Mouse (Mus musculus): ENCODE data around the gene Lenep. TPM values are rescaled to one million over a fixed set of nuclear protein-coding genes. Genes with fewer than 3 reads are reported as not detected.
A peak's percentile ranks its signal among the peaks of the same experiment; 100 is the strongest.

Lenep gene
- polyA plus RNA-seq, 1 experiment from 2014 or later = not detected

DNA sequence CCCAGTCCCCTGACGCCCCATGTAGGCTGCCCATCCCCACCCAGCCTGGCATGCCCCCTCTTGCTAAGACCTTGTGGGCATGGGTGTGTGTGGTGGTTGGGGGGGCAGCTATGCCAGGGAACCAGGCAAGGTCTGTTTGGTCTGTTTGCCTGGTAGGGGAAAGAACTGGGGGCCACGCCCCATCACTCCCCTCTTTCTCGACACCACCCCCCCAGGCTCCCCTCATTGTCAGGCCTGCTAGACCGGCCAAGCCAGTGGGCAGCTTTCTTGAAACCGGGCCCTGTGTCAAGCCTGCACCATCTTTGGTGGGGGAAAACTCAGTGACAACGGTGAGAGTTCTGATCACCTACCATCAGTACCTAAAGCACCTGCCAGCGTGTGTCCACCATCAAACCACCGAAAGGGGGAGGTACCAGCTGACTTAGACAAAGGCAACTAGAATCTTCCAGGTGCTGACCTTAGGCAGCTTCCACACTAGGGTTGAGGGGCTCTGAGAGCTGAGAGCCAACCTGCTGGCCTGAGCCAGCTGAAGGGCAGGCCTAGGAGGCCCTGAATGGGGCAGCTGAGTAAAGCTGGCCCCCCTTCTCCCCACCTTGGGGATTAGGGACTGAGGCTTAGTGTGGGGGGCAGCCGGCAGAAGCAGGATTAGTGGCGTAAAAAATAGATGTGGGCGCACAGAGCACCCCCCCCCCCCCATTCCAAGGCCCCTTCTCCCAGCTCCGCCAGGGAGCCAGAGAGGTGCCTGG lies 18.1 kb downstream of the Lenep start:
- H3K9ac ChIP-seq (ENCODE audit: low read depth, low read length) = no peak overlapping the region
- H3K4me3 ChIP-seq (ENCODE audit: low read depth, low read length) = 0 out of 2 replicates have a peak overlapping the region, but pooled peaks have one; percentile 43
- H3K4me2 ChIP-seq (ENCODE audit: low read depth, low read length) = peak overlapping the region; percentile 26; the same call in 1 of the 2 replicates
- H3K36me3 ChIP-seq (ENCODE audit: control insufficient read depth, insufficient read depth) = no peaks in the 10 kb centered on the region
- peaks cover 18% of the 10 kb centered on the region for H3K4me1 ChIP-seq (ENCODE audit: control insufficient read depth, low read depth, low read length)
- no peak overlapping the region for H3K27ac ChIP-seq (ENCODE audit: low read length)
- no peaks in the 10 kb centered on the region for H3K9me3 ChIP-seq (replicated peaks; ENCODE audit: control insufficient read depth, low read length)
- no peaks in the 10 kb centered on the region for H3K27me3 ChIP-seq (ENCODE audit: control insufficient read depth, insufficient read depth, low read depth, low read length)
- no peak for ATAC-seq (ENCODE audit: low read depth)
- 69% methylated on average over 12 of the region's 12 CpGs for WGBS (ENCODE audit: insufficient replicate concordance)

DNA sequence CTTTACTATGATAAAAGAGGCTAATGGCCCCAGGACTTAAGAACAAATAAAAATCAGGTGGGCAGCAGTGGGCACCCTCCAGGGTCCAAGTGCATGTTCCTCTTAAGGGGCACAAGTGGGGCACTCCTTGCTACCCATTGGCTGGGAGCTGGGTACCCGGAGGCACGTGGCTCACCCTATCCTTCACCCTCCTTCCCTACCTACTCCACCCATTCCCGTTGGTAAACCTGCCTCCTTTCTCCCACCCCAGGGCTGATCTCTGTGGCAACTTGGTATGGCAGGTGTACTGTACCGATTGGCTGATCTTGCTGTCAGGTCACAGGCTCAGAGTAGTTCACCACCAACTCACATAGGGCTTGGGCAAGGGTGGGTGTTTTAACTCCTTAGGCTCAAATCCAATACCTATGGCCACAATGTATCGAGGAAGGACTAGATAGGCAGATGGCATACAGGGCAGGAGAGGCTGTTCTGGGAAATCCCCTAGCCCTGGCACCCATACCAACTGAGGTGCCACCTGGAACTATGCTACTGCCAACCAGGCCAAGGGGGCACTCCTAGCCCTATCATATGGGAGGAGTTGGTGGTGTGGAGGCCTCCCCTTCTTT lies 18.8 kb downstream of the Lenep start:
- Histone ChIP-seq H3K4me2 (ENCODE audit: low read depth, low read length) (no peak overlapping the region), H3K36me3 (ENCODE audit: control insufficient read depth, insufficient read depth) (no peaks in the 10 kb centered on the region), H3K4me1 (ENCODE audit: control insufficient read depth, low read depth, low read length) (peaks cover 20% of the 10 kb centered on the region), H3K9me3 (replicated peaks; ENCODE audit: control insufficient read depth, low read length) (no peaks in the 10 kb centered on the region), H3K27me3 (ENCODE audit: control insufficient read depth, insufficient read depth, low read depth, low read length) (no peaks in the 10 kb centered on the region), H3K27ac (ENCODE audit: low read length) (no peak overlapping the region), H3K4me3 (ENCODE audit: low read depth, low read length) (no peak overlapping the region), H3K9ac (ENCODE audit: low read depth, low read length) (no peak overlapping the region)
- WGBS (ENCODE audit: insufficient replicate concordance) = 59% methylated on average over 5 of the region's 5 CpGs
- ATAC-seq (ENCODE audit: low read depth) = no peak

DNA sequence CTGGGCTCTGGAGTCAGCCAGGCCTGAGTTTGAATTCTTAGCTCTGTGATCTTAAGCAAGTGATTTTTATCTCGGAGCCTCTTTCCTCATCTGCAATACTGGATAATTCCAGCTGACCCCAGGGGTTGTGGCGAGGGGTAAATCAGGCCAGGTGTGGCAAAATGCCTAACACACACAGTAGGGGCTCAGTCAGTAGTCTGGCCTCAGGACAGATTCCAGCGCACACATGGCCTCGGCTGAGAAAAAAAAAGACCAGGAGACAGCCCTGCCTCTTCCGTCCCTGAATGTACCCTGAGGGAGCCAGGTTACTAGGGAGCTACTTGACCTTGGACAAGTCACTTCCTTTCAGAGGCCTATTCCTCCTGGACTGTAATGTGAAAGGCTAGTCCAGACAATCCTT lies 19.6 kb downstream of the Lenep start:
- Histone ChIP-seq H3K9ac (ENCODE audit: low read depth, low read length) (no peak overlapping the region), H3K4me1 (ENCODE audit: control insufficient read depth, low read depth, low read length) (peaks cover 20% of the 10 kb centered on the region), H3K4me3 (ENCODE audit: low read depth, low read length) (no peak overlapping the region), H3K4me2 (ENCODE audit: low read depth, low read length) (no peak overlapping the region), H3K27ac (ENCODE audit: low read length) (no peak overlapping the region), H3K36me3 (ENCODE audit: control insufficient read depth, insufficient read depth) (no peaks in the 10 kb centered on the region), H3K9me3 (replicated peaks; ENCODE audit: control insufficient read depth, low read length) (no peaks in the 10 kb centered on the region), H3K27me3 (ENCODE audit: control insufficient read depth, insufficient read depth, low read depth, low read length) (no peaks in the 10 kb centered on the region)
- no peak for ATAC-seq (ENCODE audit: low read depth)
- 72% methylated on average over 5 of the region's 5 CpGs for WGBS (ENCODE audit: insufficient replicate concordance)

DNA sequence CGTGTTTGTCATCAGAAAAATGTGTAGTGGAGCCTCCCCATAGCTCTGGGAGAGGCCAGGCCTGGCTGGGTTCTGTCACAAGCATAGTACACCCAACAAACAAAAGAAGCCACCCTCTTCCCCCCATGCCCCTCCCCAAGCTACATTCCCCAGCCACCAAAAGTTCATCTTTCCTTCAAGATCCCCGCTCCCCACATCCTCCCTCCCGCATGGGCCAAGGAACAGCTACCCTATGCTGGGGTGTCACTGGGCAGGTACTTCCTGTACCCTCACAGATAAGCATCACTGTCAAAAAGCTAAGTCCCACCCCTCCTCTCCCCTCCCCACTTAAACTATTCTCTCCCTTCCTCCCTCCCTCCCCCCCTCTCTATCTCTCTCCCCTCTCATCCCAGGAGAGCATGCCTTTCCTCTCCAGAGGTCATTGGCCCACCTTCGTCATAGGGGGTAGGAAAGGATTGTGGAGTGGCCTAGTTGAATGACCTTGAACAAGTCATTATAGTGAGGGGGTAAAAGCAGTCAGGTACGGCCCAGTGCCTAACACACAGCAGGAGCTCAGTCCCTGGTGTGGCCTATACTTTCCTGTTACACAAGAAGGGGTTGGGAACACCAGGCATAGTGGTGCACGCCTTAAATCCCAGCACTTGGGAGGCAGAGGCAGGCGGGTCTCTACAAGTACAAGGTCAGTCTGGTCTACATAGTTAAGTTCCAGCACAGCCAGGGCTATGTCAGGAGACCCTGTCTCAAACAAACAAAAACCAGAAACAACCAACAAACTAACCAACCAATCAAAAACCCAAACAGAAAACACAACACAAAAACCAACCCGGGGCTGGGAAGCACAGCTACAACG lies 20.3 kb downstream of the Lenep start:
- WGBS (ENCODE audit: insufficient replicate concordance) = 69% methylated on average over 9 of the region's 9 CpGs
- H3K27me3 ChIP-seq (ENCODE audit: control insufficient read depth, insufficient read depth, low read depth, low read length) = no peaks in the 10 kb centered on the region
- H3K4me3 ChIP-seq (ENCODE audit: low read depth, low read length) = no peak overlapping the region
- no peak for ATAC-seq (ENCODE audit: low read depth)
- H3K27ac ChIP-seq (ENCODE audit: low read length) = no peak overlapping the region
- no peaks in the 10 kb centered on the region for H3K36me3 ChIP-seq (ENCODE audit: control insufficient read depth, insufficient read depth)
- no peak overlapping the region for H3K4me2 ChIP-seq (ENCODE audit: low read depth, low read length)
- no peak overlapping the region for H3K9ac ChIP-seq (ENCODE audit: low read depth, low read length)
- H3K9me3 ChIP-seq (replicated peaks; ENCODE audit: control insufficient read depth, low read length) = no peaks in the 10 kb centered on the region
- peaks cover 15% of the 10 kb centered on the region for H3K4me1 ChIP-seq (ENCODE audit: control insufficient read depth, low read depth, low read length)

DNA sequence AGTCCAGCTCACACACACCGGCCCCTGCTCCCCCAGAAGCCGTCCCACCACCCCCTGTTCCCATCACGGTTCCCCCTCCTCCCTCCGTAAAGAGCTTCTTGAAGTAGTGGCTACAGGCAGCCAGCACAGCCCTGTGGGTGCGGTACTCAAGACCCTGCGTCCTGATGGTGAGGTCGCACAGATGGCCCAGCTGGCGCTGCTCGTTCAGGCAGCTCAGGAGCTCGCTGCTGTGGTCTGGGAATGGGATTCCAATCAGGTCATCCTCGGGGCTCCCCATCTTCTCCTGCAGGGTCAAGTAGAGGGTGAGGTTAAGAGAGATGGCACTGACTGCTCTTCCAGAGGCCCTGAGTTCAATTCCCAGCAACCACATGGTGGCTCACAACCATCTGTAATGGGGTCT lies 21.4 kb downstream of the Lenep start:
- no peak for ATAC-seq (ENCODE audit: low read depth)
- Histone ChIP-seq H3K4me2 (ENCODE audit: low read depth, low read length) (no peak overlapping the region), H3K9me3 (replicated peaks; ENCODE audit: control insufficient read depth, low read length) (no peaks in the 10 kb centered on the region), H3K27ac (ENCODE audit: low read length) (no peak overlapping the region), H3K4me1 (ENCODE audit: control insufficient read depth, low read depth, low read length) (peaks cover 12% of the 10 kb centered on the region), H3K36me3 (ENCODE audit: control insufficient read depth, insufficient read depth) (no peaks in the 10 kb centered on the region), H3K9ac (ENCODE audit: low read depth, low read length) (no peak overlapping the region), H3K4me3 (ENCODE audit: low read depth, low read length) (no peak overlapping the region), H3K27me3 (ENCODE audit: control insufficient read depth, insufficient read depth, low read depth, low read length) (no peaks in the 10 kb centered on the region)
- 80% methylated on average over 11 of the region's 11 CpGs for WGBS (ENCODE audit: insufficient replicate concordance)

DNA sequence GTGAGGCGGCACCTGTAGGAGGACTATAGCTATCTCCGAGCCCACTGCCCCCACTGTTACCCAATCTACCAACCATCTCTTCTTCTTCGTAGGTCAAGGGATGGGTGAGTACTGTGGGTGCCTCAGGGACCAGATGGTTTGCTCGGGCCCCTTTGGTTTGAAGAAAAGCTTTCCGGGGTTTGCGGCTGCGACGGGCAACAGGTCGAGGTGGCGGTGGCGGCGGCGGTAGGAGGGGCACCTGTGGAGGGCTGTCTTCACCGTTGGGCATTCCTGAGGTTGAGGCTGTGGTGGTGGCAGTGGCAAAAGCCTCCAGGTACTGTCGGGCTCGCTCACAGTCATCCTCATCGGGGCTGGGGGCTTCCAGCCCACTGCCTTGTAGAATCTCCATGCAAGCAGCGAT lies 21.9 kb downstream of the Lenep start:
- WGBS (ENCODE audit: insufficient replicate concordance) = 80% methylated on average over 18 of the region's 18 CpGs
- no peak overlapping the region for H3K4me2 ChIP-seq (ENCODE audit: low read depth, low read length)
- ATAC-seq (ENCODE audit: low read depth) = no peak
- H3K27me3 ChIP-seq (ENCODE audit: control insufficient read depth, insufficient read depth, low read depth, low read length) = no peaks in the 10 kb centered on the region
- no peak overlapping the region for H3K4me3 ChIP-seq (ENCODE audit: low read depth, low read length)
- no peak overlapping the region for H3K27ac ChIP-seq (ENCODE audit: low read length)
- H3K9me3 ChIP-seq (replicated peaks; ENCODE audit: control insufficient read depth, low read length) = no peaks in the 10 kb centered on the region
- H3K4me1 ChIP-seq (ENCODE audit: control insufficient read depth, low read depth, low read length) = peaks cover 12% of the 10 kb centered on the region
- H3K36me3 ChIP-seq (ENCODE audit: control insufficient read depth, insufficient read depth) = no peaks in the 10 kb centered on the region
- H3K9ac ChIP-seq (ENCODE audit: low read depth, low read length) = no peak overlapping the region

DNA sequence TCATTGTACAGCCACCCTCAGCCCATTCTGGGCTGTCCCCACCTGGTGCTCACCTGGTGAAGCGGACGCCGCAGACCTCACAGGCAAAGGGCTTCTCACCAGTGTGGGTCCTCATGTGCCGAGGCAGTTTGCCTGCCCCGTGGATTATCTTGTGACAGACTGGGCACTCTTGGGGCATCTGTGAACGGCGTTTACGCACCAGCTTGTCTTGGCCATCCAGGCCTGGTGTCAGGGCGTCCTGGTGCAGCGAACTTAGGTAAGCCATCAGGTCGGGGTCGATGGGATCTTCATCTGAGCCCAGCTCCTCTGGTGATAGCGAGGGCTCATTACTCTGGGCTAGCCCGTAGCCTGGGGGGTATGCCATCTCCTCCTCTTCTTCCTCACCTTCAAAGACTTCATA lies 22.3 kb downstream of the Lenep start:
- Histone ChIP-seq H3K27me3 (ENCODE audit: control insufficient read depth, insufficient read depth, low read depth, low read length) (no peaks in the 10 kb centered on the region), H3K9ac (ENCODE audit: low read depth, low read length) (no peak overlapping the region), H3K9me3 (replicated peaks; ENCODE audit: control insufficient read depth, low read length) (no peaks in the 10 kb centered on the region), H3K27ac (ENCODE audit: low read length) (no peak overlapping the region), H3K4me2 (ENCODE audit: low read depth, low read length) (no peak overlapping the region), H3K4me1 (ENCODE audit: control insufficient read depth, low read depth, low read length) (peaks cover 12% of the 10 kb centered on the region), H3K36me3 (ENCODE audit: control insufficient read depth, insufficient read depth) (no peaks in the 10 kb centered on the region), H3K4me3 (ENCODE audit: low read depth, low read length) (no peak overlapping the region)
- 81% methylated on average over 14 of the region's 14 CpGs for WGBS (ENCODE audit: insufficient replicate concordance)
- ATAC-seq (ENCODE audit: low read depth) = no peak

DNA sequence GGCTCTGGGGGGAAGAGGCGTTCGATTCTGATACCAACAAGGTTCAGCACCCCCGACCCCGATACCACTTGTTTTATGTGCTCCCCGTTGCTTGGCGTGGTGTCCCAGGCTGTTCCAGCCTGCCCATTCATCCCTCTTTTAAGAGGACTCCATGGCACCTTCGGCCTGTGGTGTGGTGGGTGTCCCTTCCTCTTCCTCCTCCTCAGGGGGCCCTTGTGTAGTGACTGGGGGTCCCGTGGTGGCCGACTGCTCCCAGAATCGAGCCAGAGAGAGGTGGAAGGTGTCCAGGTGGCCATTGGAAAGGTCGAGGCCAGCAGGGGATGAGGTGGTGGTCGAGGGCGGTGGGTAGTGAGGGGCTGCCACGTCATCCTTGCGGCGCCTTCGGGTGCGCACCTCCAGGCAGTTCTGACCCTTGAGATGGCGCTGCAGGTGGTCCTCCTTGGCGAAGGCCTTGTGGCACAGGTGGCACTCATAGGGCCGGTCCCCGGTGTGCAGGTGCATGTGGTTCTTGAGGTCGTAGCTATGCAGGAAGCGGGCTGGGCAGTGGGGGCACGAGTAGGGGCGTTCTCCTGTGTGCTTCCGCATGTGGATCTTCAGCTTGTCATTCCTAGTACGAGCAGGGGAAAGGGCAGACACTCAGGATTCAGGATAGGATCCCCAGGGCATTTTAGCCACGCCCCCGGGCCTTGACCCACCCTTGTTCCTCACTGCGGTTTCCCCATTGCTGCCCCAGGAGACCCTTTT lies 23.0 kb downstream of the Lenep start:
- Histone ChIP-seq H3K9me3 (replicated peaks; ENCODE audit: control insufficient read depth, low read length) (no peaks in the 10 kb centered on the region), H3K36me3 (ENCODE audit: control insufficient read depth, insufficient read depth) (no peaks in the 10 kb centered on the region), H3K4me3 (ENCODE audit: low read depth, low read length) (no peak overlapping the region), H3K4me1 (ENCODE audit: control insufficient read depth, low read depth, low read length) (peaks cover 12% of the 10 kb centered on the region), H3K27ac (ENCODE audit: low read length) (no peak overlapping the region), H3K27me3 (ENCODE audit: control insufficient read depth, insufficient read depth, low read depth, low read length) (no peaks in the 10 kb centered on the region), H3K4me2 (ENCODE audit: low read depth, low read length) (no peak overlapping the region), H3K9ac (ENCODE audit: low read depth, low read length) (no peak overlapping the region)
- ATAC-seq (ENCODE audit: low read depth) = no peak
- 73% methylated on average over 31 of the region's 31 CpGs for WGBS (ENCODE audit: insufficient replicate concordance)

All from liver, embryonic 16.5 days (tissue).